Mouse (Mus musculus): Measurements from ENCODE around the gene Pex7.

DNA sequence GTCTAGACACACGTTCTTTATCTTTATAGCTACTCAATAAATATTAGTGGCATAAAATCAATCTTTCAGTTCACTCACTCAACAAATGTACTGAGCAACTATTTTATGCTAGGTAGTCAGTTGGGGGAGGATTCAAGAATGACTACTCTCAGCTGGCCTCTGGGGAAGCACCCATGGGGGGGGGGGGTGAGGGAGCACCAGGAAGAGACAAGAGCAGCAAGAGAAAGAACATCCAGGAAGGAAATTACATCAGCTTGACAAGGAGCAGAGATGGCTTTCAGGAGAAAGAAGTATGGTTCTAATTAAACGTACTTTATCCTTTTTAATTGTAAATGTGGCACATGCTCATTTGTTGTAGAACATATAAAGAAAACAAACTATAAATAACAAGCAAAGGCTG, 53.9 kb downstream of the Pex7 start:
- no peak for TF ChIP-seq CTCF (IDR thresholded peaks at IDR 0.05 in 2 of 3, conservative IDR thresholded peaks at IDR 0.05 in 1 of 3; ENCODE audit: control insufficient read depth in 1 of 3, insufficient read depth in 1 of 3, low read depth in 2 of 3, low read length in 3 of 3, poor library complexity in 1 of 3, severe bottlenecking in 1 of 3)
- TF ChIP-seq BHLHE40 (IDR thresholded peaks at IDR 0.05; ENCODE audit: borderline replicate concordance, low read depth, low read length) = no peak
- no peak for TF ChIP-seq MYB (IDR thresholded peaks at IDR 0.05; ENCODE audit: low read depth, low read length)
- TF ChIP-seq CHD1 (IDR thresholded peaks at IDR 0.05; ENCODE audit: low read depth, low read length) = no peak
- no peak for TF ChIP-seq USF2 (IDR thresholded peaks at IDR 0.05; ENCODE audit: borderline replicate concordance in 1 of 2, insufficient read depth in 1 of 2, low read depth in 1 of 2, low read length in 2 of 2)
- no peak for TF ChIP-seq POLR2A (IDR thresholded peaks at IDR 0.05; ENCODE audit: control insufficient read depth in 1 of 2, insufficient read depth in 1 of 2, low read depth in 1 of 2, low read length in 2 of 2, poor library complexity in 1 of 2)
- TF ChIP-seq GATA1 (IDR thresholded peaks at IDR 0.05; ENCODE audit: low read depth, low read length) = no peak
- TF ChIP-seq POLR2AphosphoS2 (IDR thresholded peaks at IDR 0.05; ENCODE audit: low read length) = no peak
- no peak for TF ChIP-seq E2F4 (IDR thresholded peaks at IDR 0.05; ENCODE audit: borderline replicate concordance, low read depth, low read length)
- TF ChIP-seq ZNF384 (IDR thresholded peaks at IDR 0.05; ENCODE audit: low read depth, low read length) = no peak
- no peak for TF ChIP-seq EP300 (IDR thresholded peaks at IDR 0.05; ENCODE audit: low read depth in 1 of 2, low read length in 2 of 2)
- TF ChIP-seq JUND (IDR thresholded peaks at IDR 0.05; ENCODE audit: low read depth, low read length) = no peak
